In the genomic region with DNA sequence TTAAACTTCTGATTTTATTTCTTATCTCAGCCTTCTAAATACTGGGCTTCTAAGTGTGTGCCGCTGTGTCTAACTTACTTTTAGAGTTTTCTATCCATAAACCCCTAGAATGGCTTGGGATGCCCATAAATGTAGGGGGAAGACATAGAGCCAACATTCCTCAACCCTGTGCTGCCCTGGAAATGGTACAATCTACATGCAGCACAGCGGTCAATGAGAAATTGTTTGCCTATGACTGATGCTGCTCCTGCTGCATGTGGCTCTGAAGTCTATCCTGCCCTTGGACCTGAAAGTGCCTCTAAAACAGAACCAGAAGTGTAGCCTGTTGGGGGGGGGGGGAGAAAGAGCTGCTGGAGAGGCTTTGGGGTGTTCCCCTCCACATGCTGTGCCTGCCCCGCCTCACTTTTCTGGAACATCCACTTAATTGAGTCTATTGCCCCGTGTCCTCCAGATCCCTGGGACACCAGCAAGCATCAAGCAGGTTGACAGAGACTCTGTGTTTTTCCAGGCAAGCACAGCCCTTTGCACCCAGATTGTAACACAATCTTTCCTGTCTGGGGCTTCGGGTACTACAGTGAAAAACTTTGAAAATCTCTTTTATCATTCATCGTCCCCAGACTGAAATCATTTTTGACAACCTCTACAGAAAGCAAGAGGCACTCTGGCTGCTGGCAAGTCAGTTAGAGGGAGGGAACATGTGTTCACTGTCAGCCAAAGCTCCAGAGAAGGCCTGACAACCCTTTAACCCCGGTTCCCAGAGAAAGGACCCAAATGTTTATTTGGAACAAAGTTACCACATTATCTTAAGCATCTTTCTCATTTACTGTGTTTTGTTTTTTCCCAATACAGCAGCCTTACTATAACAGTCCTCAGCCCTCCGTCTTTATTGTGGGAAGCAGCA, we compare ENCODE assay signal across 13 mouse cellular contexts.
DNase-seq lines count a peak whose midpoint lies in the region; ATAC-seq and TF ChIP-seq lines count a peak whose summit lies in the region.
"Had no signal": no experiment of that assay in that cellular context is flagged by ENCODE, and none has a peak within 500 bp of the region (broad histone marks: within the 10 kb centered on the region; RNA-seq: fewer than 3 reads in every experiment).

No protein-coding gene starts in this region.

- H3K4me2 ChIP-seq in hindbrain, postnatal 0 days (ENCODE audit: low read depth, low read length), result no peak overlapping the region

- H3K9ac ChIP-seq in hindbrain, postnatal 0 days (replicated peaks; ENCODE audit: low read length), result no peak overlapping the region

- WGBS in hindbrain, postnatal 0 days, result 42% methylated on average over 8 of the region's 8 CpGs

- no peak for ATAC-seq in hindbrain, postnatal 0 days
- ATAC-seq: forebrain, embryonic 16.5 days; inflammation-experienced regulatory T-cells, adult 6 months had no signal

- H3K4me3 ChIP-seq in hindbrain, postnatal 0 days (ENCODE audit: low read length), result no peak overlapping the region

- no peak for TF ChIP-seq CTCF in hindbrain, postnatal 0 days (IDR thresholded peaks at IDR 0.05; ENCODE audit: low read depth)

- H3K27me3 ChIP-seq in hindbrain, postnatal 0 days (ENCODE audit: insufficient read depth, low read length), result no peaks in the 10 kb centered on the region

- H3K4me1 ChIP-seq in hindbrain, postnatal 0 days (ENCODE audit: insufficient read depth, low read length), result peaks cover 6% of the 10 kb centered on the region

- peak overlapping the region; percentile 27; the same call in 1 of the 2 replicates for H3K27ac ChIP-seq in hindbrain, postnatal 0 days

- no peaks in the 10 kb centered on the region for H3K9me3 ChIP-seq in hindbrain, postnatal 0 days (ENCODE audit: low read length)

- H3K36me3 ChIP-seq in hindbrain, postnatal 0 days (ENCODE audit: insufficient read depth, low read length), result no peaks in the 10 kb centered on the region

- DNase-seq in adrenal gland, adult (ENCODE audit: inconsistent age in 2 of 2, low spot score in 1 of 2), result peak; percentile 20 to 67
- no peak for DNase-seq in adrenal gland, postnatal 10 days
- DNase-seq in kidney, adult 11 months, result peak; percentile 21
- DNase-seq in kidney, adult 18-20 months, result no peak
- no peak for DNase-seq in hindbrain, postnatal 0 days (ENCODE audit: low spot score)
- peak; percentile 32 for DNase-seq in lung, postnatal 25 days (ENCODE audit: low spot score)
- no peak for DNase-seq in cerebellum, postnatal 36 days
- no peak for DNase-seq in layer of hippocampus, postnatal 10 days (ENCODE audit: low spot score in 2 of 2)
- DNase-seq: cerebellum, adult 18-20 months; liver; right cerebral cortex, postnatal 4 days had no signal

Comparison
In these comparisons a context has a peak if more than half of its experiments do, and no peak if none do; other contexts are left out.
1. DNase-seq: peak in adrenal gland, adult (2 of 2), kidney, adult 11 months (single experiment) and lung, postnatal 25 days (single experiment); none in adrenal gland, postnatal 10 days (single experiment), kidney, adult 18-20 months (single experiment), hindbrain, postnatal 0 days (single experiment), cerebellum, postnatal 36 days (0 of 2) and layer of hippocampus, postnatal 10 days (0 of 2).